8 mouse cellular contexts compared by ENCODE assay signal in genomic region chr4:152283186-152283950, GRCm38 (mm10). TPM values are rescaled to one million over a fixed set of nuclear protein-coding genes. Genes with fewer than 3 reads are reported as not detected.
DNase-seq lines count a peak whose midpoint lies in the region; ATAC-seq and TF ChIP-seq lines count a peak whose summit lies in the region.

No protein-coding gene starts in this region.

- peak overlapping the region; percentile 58 for H3K9ac ChIP-seq in forebrain, embryonic 13.5 days
- H3K9ac ChIP-seq in liver, embryonic 14.5 days (replicated peaks): no peak overlapping the region
- 0 out of 2 replicates have a peak overlapping the region, but pooled peaks have one; percentile 18 for H3K9ac ChIP-seq in neural tube, embryonic 11.5 days (ENCODE audit: low read length)
- no peak overlapping the region for H3K9ac ChIP-seq in stomach, embryonic 15.5 days

- H3K9me3 ChIP-seq in forebrain, embryonic 13.5 days (replicated peaks): no peaks in the 10 kb centered on the region
- H3K9me3 ChIP-seq in liver, embryonic 14.5 days (ENCODE audit: control insufficient read depth, low read length): no peaks in the 10 kb centered on the region
- no peaks in the 10 kb centered on the region for H3K9me3 ChIP-seq in neural tube, embryonic 11.5 days (ENCODE audit: control insufficient read depth, low read length)
- no peaks in the 10 kb centered on the region for H3K9me3 ChIP-seq in stomach, embryonic 15.5 days

- TF ChIP-seq EP300 in liver, embryonic 14.5 days (IDR thresholded peaks at IDR 0.05; ENCODE audit: low read depth): no peak

- peak; percentile 89 for DNase-seq in CD4-positive helper T cell, adult 2 months (ENCODE audit: low read depth, low spot score)
- DNase-seq in c-Kit-positive CD71-positive TER-119-positive erythroid progenitor cells, embryonic 14.5 days (ENCODE audit: low spot score): peak; percentile 57
- DNase-seq in heart, postnatal 10 days: peak; percentile 87 to 91
- DNase-seq in kidney, postnatal 4 days: peak; percentile 92 to 93
- peak in 2 of 3 experiments; percentile 41 to 53 for DNase-seq in liver, embryonic 14.5 days (ENCODE audit: low read depth in 3 of 3, low spot score in 3 of 3)
- DNase-seq in neural tube, embryonic 11.5 days (ENCODE audit: low spot score): peak; percentile 90

- peak overlapping the region; percentile 35 for H3K4me3 ChIP-seq in forebrain, embryonic 13.5 days
- H3K4me3 ChIP-seq in liver, embryonic 14.5 days (ENCODE audit: insufficient read depth in 1 of 2, low read depth in 2 of 2, low read length in 2 of 2): peak overlapping the region in 1 of 2 experiments; percentile 6; a peak in 1 of 4 replicates
- peak overlapping the region; percentile 21; the same call in 1 of the 2 replicates for H3K4me3 ChIP-seq in neural tube, embryonic 11.5 days (ENCODE audit: low read depth, low read length)
- peak overlapping the region; percentile 25 for H3K4me3 ChIP-seq in stomach, embryonic 15.5 days (replicated peaks)

- peak overlapping the region; percentile 67 for H3K4me2 ChIP-seq in forebrain, embryonic 13.5 days
- peak overlapping the region; percentile 41 for H3K4me2 ChIP-seq in liver, embryonic 14.5 days (ENCODE audit: low read depth)
- H3K4me2 ChIP-seq in neural tube, embryonic 11.5 days (ENCODE audit: low read depth): peak overlapping the region; percentile 45
- peak overlapping the region; percentile 59 for H3K4me2 ChIP-seq in stomach, embryonic 15.5 days

- H3K27me3 ChIP-seq in forebrain, embryonic 13.5 days: peaks cover 88% of the 10 kb centered on the region
- peaks cover 70% of the 10 kb centered on the region for H3K27me3 ChIP-seq in liver, embryonic 14.5 days (ENCODE audit: control insufficient read depth, insufficient read depth, low read length)
- peaks cover 89% of the 10 kb centered on the region for H3K27me3 ChIP-seq in neural tube, embryonic 11.5 days (ENCODE audit: control insufficient read depth, insufficient read depth, low read length)
- peaks cover 84% of the 10 kb centered on the region for H3K27me3 ChIP-seq in stomach, embryonic 15.5 days (replicated peaks)

- no peak overlapping the region for H3K27ac ChIP-seq in forebrain, embryonic 13.5 days
- no peak overlapping the region for H3K27ac ChIP-seq in liver, embryonic 14.5 days
- no peak overlapping the region for H3K27ac ChIP-seq in neural tube, embryonic 11.5 days (ENCODE audit: low read depth, low read length)
- no peak overlapping the region for H3K27ac ChIP-seq in stomach, embryonic 15.5 days

- TF ChIP-seq CTCF in liver, embryonic 14.5 days (IDR thresholded peaks at IDR 0.05; ENCODE audit: low read depth): peak; percentile 78

- ATAC-seq in forebrain, embryonic 13.5 days: peak; percentile 85
- peak; percentile 72; the same call in 1 of the 2 replicates for ATAC-seq in liver, embryonic 14.5 days (ENCODE audit: insufficient read depth)
- ATAC-seq in neural tube, embryonic 11.5 days (ENCODE audit: insufficient read depth, low FRiP score, low TSS enrichment): peak; percentile 58
- peak; percentile 81; the same call in 1 of the 2 replicates for ATAC-seq in stomach, embryonic 15.5 days (ENCODE audit: insufficient read depth, low FRiP score, low read depth)

- WGBS in forebrain, embryonic 13.5 days: 3% methylated on average over 69 of the region's 70 CpGs
- WGBS in liver, embryonic 14.5 days (ENCODE audit: insufficient replicate concordance): 4% methylated on average over 70 of the region's 70 CpGs
- WGBS in neural tube, embryonic 11.5 days: 5% methylated on average over 65 of the region's 70 CpGs
- 6% methylated on average over 68 of the region's 70 CpGs for WGBS in stomach, embryonic 15.5 days

- intact Hi-C loops in heart, postnatal 10 days (cut with DNase I): loop anchor here (1.0 kb wide), 1 partner anchor 69 kb away; no protein-coding TSS in a partner anchor

- no peaks in the 10 kb centered on the region for H3K36me3 ChIP-seq in forebrain, embryonic 13.5 days (ENCODE audit: poor library complexity, severe bottlenecking)
- H3K36me3 ChIP-seq in liver, embryonic 14.5 days (replicated peaks; ENCODE audit: control insufficient read depth, insufficient read depth, low read depth): no peaks in the 10 kb centered on the region
- no peaks in the 10 kb centered on the region for H3K36me3 ChIP-seq in neural tube, embryonic 11.5 days (ENCODE audit: control insufficient read depth, insufficient read depth, low read length)
- no peaks in the 10 kb centered on the region for H3K36me3 ChIP-seq in stomach, embryonic 15.5 days

- peaks cover 37% of the 10 kb centered on the region for H3K4me1 ChIP-seq in forebrain, embryonic 13.5 days
- H3K4me1 ChIP-seq in liver, embryonic 14.5 days (replicated peaks; ENCODE audit: control insufficient read depth in 2 of 2, insufficient read depth in 2 of 2, low read length in 1 of 2): no peaks in the 10 kb centered on the region
- peaks cover 31% of the 10 kb centered on the region for H3K4me1 ChIP-seq in neural tube, embryonic 11.5 days (ENCODE audit: control insufficient read depth, insufficient read depth, low read length)
- H3K4me1 ChIP-seq in stomach, embryonic 15.5 days: peaks cover 20% of the 10 kb centered on the region

RNA-seq across cellular contexts. Expression of gene Hes3, which starts 8.1 kb away (rescaled TPM):
- not detected in 2 replicates for polyA plus RNA-seq in forebrain, embryonic 13.5 days (2015; fragmentation: Nextera tagmentation; extraction: Ambion mirVana)
- not detected for total RNA-seq in heart, postnatal 10 days (2021)
- polyA plus RNA-seq in liver, embryonic 14.5 days (2012; rRNA removed): not detected in 2 replicates
- polyA plus RNA-seq in liver, embryonic 14.5 days (2014; fragmentation: Nextera tagmentation; extraction: Ambion mirVana): not detected in 2 replicates
- 1.6 and 2.3 TPM in 2 replicates for polyA plus RNA-seq in neural tube, embryonic 11.5 days (2014; fragmentation: Nextera tagmentation; extraction: Ambion mirVana)
- polyA plus RNA-seq in stomach, embryonic 15.5 days (2015; fragmentation: Nextera tagmentation; extraction: Ambion mirVana): 0.09 TPM in 1 of 2 replicates, not detected in the other

RNA-seq across cellular contexts. Expression of gene Gpr153, which starts 9.3 kb away (rescaled TPM):
- 2.2 and 3.2 TPM in 2 replicates for polyA plus RNA-seq in forebrain, embryonic 13.5 days (2015; fragmentation: Nextera tagmentation; extraction: Ambion mirVana)
- 10 to 100 TPM; 30.2 to 31.3 TPM for total RNA-seq in heart, postnatal 10 days (2021)
- 1.1 and 1.2 TPM in 2 replicates for polyA plus RNA-seq in liver, embryonic 14.5 days (2012; rRNA removed)
- polyA plus RNA-seq in liver, embryonic 14.5 days (2014; fragmentation: Nextera tagmentation; extraction: Ambion mirVana): 0.58 and 0.59 TPM in 2 replicates
- polyA plus RNA-seq in neural tube, embryonic 11.5 days (2014; fragmentation: Nextera tagmentation; extraction: Ambion mirVana): 8.3 and 8.9 TPM in 2 replicates
- polyA plus RNA-seq in stomach, embryonic 15.5 days (2015; fragmentation: Nextera tagmentation; extraction: Ambion mirVana): 12.9 and 13.5 TPM in 2 replicates

RNA-seq across cellular contexts. Expression of gene Icmt, which starts 13.7 kb away (rescaled TPM):
- 13.4 and 16.8 TPM in 2 replicates for polyA plus RNA-seq in forebrain, embryonic 13.5 days (2015; fragmentation: Nextera tagmentation; extraction: Ambion mirVana)
- 10 to 100 TPM; 27.3 to 33.4 TPM for total RNA-seq in heart, postnatal 10 days (2021)
- polyA plus RNA-seq in liver, embryonic 14.5 days (2012; rRNA removed): 6.0 and 6.5 TPM in 2 replicates
- 7.0 and 10.1 TPM in 2 replicates for polyA plus RNA-seq in liver, embryonic 14.5 days (2014; fragmentation: Nextera tagmentation; extraction: Ambion mirVana)
- 27.1 and 31.3 TPM in 2 replicates for polyA plus RNA-seq in neural tube, embryonic 11.5 days (2014; fragmentation: Nextera tagmentation; extraction: Ambion mirVana)
- polyA plus RNA-seq in stomach, embryonic 15.5 days (2015; fragmentation: Nextera tagmentation; extraction: Ambion mirVana): 19.1 and 21.4 TPM in 2 replicates

RNA-seq across cellular contexts. Expression of gene Rnf207, which starts 35.4 kb away (rescaled TPM):
- 1.7 and 2.0 TPM in 2 replicates for polyA plus RNA-seq in forebrain, embryonic 13.5 days (2015; fragmentation: Nextera tagmentation; extraction: Ambion mirVana)
- total RNA-seq in heart, postnatal 10 days (2021): 100 to 1,000 TPM in 1 of 2 experiments, 10 to 100 TPM in 1; 95.9 to 112 TPM
- polyA plus RNA-seq in liver, embryonic 14.5 days (2012; rRNA removed): 0.16 and 0.18 TPM in 2 replicates
- polyA plus RNA-seq in liver, embryonic 14.5 days (2014; fragmentation: Nextera tagmentation; extraction: Ambion mirVana): 0.04 TPM in 1 of 2 replicates, not detected in the other
- 2.1 and 2.2 TPM in 2 replicates for polyA plus RNA-seq in neural tube, embryonic 11.5 days (2014; fragmentation: Nextera tagmentation; extraction: Ambion mirVana)
- 1.0 TPM in 2 replicates for polyA plus RNA-seq in stomach, embryonic 15.5 days (2015; fragmentation: Nextera tagmentation; extraction: Ambion mirVana)

RNA-seq across cellular contexts. Expression of gene Rpl22, which starts 42.2 kb away (rescaled TPM):
- 265 and 331 TPM in 2 replicates for polyA plus RNA-seq in forebrain, embryonic 13.5 days (2015; fragmentation: Nextera tagmentation; extraction: Ambion mirVana)
- 100 to 1,000 TPM; 283 to 290 TPM for total RNA-seq in heart, postnatal 10 days (2021)
- 163 and 443 TPM in 2 replicates for polyA plus RNA-seq in liver, embryonic 14.5 days (2012; rRNA removed)
- polyA plus RNA-seq in liver, embryonic 14.5 days (2014; fragmentation: Nextera tagmentation; extraction: Ambion mirVana): 298 and 303 TPM in 2 replicates
- 311 and 312 TPM in 2 replicates for polyA plus RNA-seq in neural tube, embryonic 11.5 days (2014; fragmentation: Nextera tagmentation; extraction: Ambion mirVana)
- polyA plus RNA-seq in stomach, embryonic 15.5 days (2015; fragmentation: Nextera tagmentation; extraction: Ambion mirVana): 372 and 377 TPM in 2 replicates

Comparison
In these comparisons a context has a peak if more than half of its experiments do, and no peak if none do; other contexts are left out.
1. H3K9ac ChIP-seq: peak in forebrain, embryonic 13.5 days (single experiment) and neural tube, embryonic 11.5 days (single experiment); none in liver, embryonic 14.5 days (single experiment) and stomach, embryonic 15.5 days (single experiment).
2. Peak in every context shown above with its lines, with median percentiles within 50 percentile points of each other: DNase-seq, ATAC-seq and H3K4me2 ChIP-seq.